Mouse (Mus musculus) mesoderm, embryonic 11.5 days (tissue): ENCODE results near the gene Astn2.

Source experiments
- DNase-seq: peaks from one replicate; pipeline ENCODE4 v3.0.0-alpha.2; 2012; ENCODE audit warnings: low read depth, low spot score

The Astn2 gene

DNA sequence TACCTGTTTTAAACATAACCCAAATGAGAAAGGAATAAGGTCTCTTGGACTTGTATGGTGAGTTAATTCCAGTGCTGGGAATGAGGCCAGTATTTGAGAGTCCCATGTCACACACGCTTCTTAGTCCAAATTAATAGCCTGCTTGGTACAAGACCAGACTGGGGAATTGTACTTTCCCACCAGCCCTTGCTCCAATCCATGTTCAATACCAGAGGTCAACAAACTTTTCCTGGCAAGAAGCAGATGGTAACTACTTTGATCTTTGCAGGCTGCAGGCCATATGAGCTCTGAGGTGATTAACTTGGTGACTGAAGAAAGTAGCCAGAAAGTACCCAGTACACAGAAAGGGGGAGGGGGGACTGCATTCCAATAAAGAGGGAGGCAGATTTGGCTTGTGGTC is 91.7 kb downstream of the Astn2 start:
- no peak for DNase-seq

DNA sequence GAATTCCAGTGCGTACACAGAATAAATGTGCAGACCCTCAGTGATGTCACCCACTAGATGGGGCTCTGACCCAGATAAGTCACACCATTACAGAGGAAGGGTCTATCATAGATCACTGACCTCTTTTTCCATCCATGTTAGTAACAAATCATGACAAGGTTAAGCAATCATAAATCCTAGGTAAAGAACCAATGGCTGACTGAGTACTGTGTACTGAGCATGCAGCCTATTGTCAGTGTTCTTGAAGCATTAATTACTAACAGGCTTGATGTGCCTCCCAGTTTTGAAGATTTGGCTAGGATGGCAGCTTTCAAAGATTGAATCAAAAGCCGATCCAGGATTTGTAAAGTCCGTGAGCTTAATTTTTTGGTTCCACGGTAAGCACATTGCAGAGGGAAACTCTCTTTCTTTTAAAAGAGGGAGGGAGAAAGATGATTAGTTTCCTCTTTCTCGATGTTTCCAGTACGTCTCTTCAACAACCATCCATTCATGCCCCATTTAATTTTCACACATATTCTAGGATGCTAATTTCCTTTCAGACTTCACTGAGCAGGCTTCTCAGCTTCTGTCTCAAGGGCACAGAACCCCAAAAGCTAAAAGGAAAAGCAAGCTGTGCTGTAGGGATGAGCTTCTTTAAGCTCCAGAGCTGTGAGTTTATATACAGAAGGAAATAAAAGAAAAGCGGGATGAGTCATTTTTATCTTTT is 93.9 kb downstream of the Astn2 start:
- no peak for DNase-seq

DNA sequence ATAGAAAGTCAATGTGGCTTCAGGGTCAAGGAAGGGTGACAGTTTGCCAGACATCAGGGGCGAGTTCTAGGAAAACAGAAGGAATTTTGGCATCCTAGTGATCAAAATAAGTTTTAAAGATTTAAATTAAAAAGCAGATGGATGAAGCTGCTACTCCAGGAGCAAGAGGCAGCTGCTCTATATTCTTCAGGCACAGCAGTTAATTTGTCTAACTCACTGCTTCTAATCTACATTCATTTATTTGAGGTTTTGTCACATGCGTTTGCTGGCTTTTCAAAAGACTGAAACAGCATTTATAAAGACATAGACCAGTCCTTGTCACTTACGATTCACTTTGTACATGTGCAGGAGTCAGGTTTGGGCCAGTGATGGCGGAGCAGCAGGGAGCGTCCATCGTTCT is 98.0 kb downstream of the Astn2 start:
- no peak for DNase-seq

DNA sequence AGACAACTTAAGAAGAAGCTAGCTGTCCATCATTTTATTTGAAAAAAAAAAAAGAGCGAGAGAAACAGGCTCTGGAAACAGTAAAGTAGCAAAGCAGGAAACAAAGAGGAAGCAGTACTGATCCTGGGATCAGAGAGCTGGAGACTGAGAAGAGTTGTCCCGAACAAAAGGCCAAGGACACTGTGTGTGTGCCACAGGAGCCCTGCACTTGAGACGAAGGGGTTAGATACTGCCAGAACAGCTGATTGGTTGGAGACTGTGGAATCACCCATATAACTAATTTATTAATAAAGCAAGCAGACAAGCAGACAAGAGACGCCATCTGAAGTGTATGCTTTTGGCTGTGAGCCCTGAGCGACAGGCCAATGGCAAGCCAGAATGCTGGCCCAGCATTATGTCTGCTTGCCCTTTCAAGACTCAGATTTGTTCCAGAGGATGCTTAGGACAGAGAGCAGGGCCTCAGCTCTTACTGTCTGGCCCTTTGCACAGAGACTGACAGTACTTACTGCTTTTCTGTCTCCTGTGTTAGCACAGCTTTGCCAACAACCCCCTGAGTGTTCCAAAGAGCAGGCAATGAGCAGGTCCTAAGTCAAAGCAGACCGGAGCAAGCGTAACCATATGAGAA is 101.6 kb downstream of the Astn2 start:
- DNase-seq, result no peak

DNA sequence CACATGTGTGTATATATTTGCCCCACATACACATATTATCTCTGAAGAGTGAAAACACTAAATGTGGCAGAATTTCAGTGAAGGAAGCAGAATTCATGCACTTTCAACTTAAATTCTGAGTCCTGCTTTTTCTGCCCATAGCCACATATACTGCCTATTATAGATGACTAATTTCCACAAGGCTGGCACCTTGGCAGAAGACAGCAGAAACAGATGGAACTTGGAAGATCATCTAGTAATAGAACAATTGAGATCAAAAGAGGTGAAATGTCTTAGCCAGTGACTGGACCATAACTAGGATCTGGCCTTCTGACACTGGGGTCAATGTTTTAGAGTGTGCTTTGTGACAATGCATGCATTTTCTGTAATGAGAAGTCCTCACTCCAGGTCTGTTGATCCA is 119.4 kb downstream of the Astn2 start:
- DNase-seq, result no peak

DNA sequence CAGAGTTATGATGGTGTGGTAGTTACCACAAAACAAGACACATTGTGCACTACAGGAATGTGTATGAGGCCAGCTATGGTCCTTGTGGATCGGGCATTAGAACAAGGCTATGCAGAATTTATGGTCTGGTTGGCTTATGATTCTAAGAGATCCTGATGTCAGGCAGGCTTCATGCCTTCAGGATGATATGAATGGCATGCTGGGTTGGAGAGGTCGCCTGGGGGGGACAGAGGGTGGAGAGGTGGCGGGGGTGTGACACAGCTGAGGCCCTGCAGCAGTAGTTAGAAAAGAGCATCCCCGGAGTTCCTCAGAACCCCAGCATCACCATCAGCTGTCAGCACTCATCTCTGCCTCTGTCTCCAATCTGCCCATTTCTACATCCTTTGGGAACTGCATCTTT is 128.3 kb downstream of the Astn2 start:
- DNase-seq, result no peak

DNA sequence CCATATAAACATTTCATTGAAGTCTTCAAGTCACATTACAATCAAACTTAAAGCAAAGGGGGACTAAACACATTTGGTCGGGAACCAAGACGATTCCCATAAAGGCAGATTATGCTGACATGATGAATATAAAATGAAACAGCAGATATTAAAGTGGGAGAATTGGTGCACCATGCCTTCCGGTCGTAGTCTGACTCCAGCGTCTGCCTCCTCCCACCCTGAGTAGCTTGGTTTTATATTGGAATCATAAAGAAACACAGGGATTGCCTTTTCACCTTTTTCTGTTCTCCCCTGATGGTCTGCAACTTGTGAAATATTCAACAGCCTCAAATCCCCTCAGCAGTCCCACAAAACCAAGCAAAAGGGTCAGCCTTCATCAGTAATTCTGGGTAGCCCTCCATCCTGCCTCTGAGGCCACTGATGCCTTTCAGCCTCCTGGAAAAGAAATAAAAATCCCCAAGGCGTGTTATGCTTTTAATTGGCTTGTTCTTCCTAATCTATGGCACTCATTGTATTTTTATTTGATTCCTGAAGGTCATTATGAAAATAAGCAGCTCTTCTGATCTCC is 132.8 kb downstream of the Astn2 start:
- DNase-seq, result no peak

DNA sequence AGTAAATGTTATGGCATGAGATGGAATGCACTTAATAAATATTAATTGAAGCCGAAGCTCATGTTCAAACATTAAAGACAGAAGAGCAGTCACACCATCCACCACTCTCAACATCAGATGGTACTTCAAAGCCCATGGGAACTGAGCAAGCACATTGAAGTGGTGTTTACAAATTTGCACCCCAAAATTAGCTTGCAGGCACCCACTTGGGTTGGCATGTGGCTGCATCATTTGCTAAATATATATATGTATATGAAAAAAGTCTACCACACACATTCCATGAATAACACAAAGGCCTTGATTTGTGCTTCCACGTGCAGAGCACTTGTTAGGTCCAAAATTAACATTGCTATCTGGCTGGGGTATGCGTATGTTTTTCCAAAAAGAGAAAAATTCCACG is 140.4 kb downstream of the Astn2 start:
- no peak for DNase-seq

DNA sequence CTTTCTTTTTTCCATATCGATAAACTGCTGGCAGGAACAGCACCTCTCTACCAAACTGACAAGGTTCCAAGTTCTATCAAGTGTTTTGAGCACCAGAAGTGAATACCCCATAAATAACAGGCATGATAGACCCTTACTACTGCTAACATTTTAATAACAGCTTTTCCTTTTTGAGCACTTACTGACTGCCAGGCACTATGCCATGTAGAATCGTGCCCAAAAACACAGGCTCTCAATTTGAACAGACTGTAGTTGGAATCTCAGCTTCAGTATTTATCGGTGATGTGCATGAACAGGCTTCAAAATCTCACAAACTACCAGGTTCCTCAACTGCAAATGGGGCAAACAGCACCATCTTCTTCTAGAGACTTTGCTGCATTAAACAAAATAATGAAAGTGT is 143.1 kb downstream of the Astn2 start:
- DNase-seq, result no peak

DNA sequence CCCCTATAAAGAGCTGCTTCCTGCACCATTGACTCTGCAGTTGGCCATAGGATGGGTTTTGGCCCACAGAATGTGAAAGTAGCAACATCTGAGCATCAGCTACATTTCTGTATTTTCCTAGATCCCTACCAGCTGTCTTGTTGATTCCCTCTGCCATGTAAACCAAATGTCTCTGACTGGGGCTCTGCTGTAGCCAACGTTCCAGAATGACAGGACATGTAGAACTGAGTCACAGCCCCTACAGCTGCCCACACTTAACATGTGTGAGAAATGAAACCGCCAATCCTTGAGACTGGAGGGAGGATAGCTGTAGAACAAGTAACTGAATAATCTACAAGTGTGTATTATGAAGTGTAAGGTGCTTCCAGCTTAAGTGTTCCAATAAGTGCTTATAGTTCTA is 145.5 kb downstream of the Astn2 start:
- DNase-seq, result no peak

DNA sequence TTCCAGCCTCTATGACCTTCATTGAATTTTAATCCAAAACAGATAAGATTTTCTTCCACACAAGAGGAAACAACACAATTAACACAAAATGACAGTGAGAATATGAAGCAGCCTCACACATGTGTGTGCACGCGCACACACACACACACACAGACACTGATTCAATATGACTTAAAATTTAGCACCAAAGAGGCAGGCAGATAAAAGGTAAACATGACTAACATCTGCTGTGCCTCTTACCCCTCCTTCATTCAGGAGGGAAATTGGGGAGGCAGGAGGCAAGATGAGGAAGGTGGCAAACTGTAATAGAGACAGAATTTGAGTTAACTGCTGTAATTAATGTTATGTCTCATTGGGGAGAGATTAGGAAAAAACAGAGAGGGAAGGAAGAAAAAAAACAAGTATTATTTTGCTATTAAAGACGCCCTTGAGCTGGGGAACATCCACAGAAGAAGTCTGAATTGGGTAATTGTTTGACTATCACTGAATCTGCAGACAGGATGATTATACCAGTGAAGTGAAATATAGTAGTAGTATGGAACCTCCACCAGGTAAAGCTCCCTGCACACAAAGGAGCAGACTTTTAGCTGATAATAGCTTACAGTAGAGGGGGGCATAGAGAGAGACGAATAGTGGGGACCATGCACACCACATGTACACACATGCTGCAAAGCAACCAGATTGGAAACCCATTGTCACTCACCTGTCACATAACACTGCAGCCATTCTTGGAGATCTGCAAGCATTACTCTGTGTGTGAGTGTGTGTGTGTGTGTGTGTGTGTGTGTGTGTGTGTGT is 149.5 kb downstream of the Astn2 start:
- no peak for DNase-seq

DNA sequence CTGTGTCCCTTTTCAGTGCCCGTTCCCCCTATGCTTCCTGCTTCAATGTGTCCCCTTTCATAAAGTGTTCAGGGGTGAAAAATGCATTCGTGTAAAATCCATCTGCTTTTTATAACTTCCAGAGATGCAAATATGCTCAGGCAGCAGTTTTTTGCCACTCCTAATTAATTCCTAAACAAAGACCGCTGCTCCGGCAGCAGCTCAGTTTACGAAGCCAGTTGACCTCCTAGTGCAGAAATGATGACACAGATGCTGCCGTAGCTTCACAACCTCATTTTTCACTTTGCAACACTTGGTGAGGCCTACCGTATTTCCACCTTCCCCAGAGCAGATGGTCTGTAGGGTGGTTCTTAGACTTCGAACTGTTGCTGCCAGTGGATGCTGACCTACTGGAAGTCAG is 155.9 kb downstream of the Astn2 start:
- DNase-seq, result no peak

DNA sequence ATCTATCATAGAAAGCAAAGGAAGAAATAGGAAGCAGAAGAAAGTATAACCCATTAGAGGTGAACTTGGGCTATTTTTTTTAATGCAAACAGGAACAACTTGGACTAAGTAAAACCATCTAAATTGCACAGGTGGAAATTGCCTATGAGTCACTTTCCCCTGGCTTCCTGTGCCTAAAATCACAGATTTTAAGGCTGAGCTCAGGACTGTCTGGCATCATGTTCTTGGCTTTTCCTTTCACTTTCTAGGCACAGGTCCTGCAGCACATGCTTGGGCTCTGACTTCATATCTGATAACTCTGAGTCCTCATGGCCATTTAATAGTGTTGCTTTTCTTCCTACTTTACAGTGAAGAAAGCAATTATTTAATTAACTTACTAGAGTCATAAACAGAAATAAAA is 161.7 kb downstream of the Astn2 start:
- no peak for DNase-seq

DNA sequence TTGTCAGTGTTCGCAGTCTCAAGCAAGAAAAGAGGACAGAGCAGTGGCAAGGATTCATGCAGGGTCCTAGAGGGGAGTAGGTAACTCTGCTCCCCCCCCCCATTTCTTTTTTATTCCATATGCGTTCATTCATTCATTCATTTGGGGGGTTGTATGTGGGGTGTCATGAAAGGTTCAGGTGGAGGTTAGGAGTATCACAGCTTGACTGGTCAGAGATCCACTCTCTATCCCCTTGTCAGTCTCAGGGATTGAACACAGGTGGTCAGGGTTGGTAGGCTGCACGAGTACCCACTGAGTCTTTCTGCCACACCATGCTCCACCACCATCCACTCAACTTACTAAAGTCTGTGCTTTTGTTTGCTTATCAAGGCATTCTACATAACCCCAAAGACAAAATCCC is 171.6 kb downstream of the Astn2 start:
- DNase-seq, result no peak

DNA sequence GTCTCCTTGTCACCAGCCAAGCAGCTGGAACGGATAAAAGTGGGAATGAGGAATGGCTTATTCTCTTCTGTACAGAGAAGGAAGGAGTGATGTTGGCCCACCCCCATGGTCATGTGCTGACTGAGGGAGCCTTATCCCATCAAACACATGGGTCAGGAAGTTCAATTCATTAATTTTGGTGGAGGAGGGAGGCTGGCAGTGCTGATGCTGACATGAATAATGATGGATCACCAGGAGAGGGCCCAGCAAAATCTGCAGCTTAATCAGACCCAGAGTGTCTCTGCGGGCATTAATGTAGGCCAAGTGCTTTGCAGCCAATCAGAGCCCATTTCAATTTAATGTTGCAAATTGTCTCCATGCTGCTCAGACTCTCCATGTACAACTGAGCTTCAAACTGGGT is 172.1 kb downstream of the Astn2 start:
- peak; percentile 45 for DNase-seq

DNA sequence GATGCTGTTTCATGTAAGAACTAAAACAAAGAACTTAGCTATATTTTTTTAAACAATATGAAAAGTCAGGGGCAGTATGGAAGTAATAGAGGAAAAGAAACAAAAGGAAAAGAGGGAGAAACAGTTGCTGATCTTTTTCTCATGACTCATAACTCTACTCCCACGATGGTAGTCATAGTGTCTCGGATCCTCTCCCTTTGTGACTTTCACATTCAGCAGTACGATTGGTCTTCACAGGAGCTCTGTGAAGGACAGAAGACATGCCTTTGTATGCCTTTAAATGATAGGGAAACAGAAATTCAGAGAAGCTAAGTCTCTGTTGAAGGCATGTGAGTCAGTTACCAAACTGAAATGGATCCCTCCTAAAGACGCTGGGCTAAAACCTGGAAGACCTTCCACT is 173.7 kb downstream of the Astn2 start:
- no peak for DNase-seq

DNA sequence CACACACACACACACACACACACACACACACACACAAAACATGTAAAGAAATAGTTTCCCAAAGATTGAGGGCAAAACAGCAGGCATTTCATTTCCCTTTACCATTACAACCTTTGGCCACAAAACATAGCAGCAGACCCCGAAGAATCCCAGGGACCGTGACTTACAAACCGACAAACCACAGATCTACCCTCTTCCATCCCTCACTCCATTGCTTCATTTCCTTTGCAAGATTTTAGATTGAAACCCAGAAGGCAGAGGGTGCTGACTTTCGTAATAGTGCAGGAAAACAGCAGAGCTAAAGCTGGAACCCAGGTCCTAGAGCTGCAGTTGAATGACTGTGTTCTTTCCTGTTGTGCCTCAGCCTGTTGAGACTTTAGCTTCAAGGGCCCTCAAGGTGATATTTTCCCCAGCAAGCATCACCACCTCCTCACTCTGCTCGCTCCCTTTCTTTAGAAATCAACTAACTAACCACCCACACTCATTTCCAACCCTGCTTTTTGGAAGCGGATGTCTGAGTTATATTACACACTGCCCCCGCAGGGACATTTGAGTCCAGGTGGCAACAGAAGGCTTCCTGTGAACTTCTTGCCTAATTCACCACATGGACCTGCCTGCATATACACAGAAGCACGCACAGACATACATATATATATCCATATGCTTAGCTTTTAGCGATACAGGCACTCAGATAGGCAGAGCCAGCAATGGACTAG is 181.7 kb downstream of the Astn2 start:
- no peak for DNase-seq

DNA sequence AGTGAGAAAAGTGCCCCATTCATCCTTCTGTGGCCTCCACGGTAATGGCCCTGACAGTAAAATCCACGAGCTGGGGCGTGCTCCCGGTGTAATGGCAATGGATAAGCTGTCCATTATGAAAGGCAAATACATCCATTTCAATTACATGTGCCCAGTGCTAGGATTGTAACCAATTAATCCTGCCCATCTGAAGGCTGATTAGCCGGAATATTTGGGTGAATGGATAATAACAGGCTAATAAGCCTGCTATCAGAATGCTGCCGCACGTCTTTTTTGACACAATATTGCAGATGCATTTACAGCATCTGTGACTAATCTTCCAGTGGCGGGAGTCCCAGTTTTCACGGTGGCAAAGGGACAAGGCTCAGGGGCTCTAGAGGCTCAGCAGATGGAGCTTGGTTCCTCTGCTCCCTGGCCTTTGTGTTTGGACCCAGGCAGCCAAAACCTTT is 189.2 kb downstream of the Astn2 start:
- no peak for DNase-seq

DNA sequence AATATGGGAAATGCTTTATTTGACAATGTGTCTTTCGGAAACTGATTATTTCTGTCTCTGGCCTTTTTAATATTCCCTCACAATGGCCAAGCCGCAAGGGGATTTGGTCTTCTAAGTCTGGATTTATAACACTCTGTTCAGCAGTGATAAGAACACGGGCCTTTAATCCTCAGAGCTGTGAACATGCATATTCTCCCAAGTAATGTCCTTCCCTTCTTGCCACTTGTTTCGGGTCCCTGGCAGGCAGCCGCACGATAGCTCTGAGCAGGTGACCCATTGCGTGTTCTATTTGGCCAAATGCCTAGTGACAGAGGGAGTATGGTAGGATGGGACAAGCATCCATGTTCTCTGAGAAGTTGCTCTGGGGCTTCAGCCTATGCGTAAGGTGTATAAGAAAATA is 214.8 kb downstream of the Astn2 start:
- no peak for DNase-seq

DNA sequence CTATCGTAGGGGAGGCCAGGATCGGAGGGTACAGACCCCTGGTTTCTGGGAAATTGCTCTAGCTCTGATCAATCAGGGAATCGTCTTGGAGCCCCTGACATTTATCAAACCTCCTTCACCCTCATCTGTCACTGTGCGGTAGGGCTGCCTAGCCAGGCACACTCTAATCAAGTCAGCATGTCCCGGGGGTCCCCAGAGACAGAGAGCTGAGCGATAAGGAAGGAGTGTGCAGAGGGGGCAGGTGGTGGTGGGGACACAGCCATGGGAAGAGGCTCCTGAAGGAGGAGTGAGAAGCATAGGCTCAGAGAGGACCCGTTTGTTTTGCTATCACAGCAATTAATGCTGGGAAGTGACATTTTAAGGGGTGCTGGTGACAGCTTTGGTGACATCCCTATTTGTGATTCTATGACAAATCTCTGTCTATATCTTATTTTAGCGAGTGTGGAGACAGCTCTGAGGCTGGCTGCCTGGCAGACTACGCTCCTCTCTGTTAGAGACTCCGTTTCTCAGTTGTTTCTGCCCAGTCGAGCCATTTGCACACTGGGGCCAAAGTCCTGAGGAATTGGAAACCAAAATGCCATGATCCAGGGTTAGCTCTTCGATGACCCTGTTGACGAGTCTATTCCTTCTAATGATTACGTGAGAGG is 228.4 kb downstream of the Astn2 start:
- DNase-seq, result peak; percentile 32

DNA sequence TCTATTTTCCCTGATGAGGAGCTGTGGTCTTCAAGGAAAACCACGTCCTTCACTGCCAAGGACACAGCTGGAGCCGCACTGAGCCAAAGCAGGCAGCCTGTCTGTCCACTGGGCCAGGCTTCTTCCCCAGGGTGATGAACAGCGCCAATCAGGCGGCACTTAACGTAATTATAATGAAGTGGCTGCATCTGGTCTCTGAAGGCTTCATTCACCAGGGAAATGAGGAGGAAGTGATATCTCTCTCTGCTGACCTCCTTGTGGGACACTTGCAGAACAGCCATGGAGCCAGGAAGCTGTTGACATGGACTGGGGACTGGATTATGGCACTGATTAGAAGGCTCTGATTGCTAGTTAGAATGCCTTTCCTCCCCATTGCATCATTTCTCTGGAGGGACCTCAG is 232.8 kb downstream of the Astn2 start:
- no peak for DNase-seq
